Mouse (Mus musculus) stomach, postnatal 0 days (tissue): ENCODE data around the gene Lyl1.

ENCODE experiments used
- CTCF ChIP-seq: IDR thresholded peaks from 2 replicates; pipeline ENCODE4 v1.5.1; 2016; ENCODE audit warnings: antibody characterized with exemption, low read depth, mild to moderate bottlenecking, moderate library complexity
- EP300 ChIP-seq: optimal IDR thresholded peaks from 2 replicates; pipeline ENCODE3; 2016; ENCODE audit warnings: antibody characterized with exemption

DNA sequence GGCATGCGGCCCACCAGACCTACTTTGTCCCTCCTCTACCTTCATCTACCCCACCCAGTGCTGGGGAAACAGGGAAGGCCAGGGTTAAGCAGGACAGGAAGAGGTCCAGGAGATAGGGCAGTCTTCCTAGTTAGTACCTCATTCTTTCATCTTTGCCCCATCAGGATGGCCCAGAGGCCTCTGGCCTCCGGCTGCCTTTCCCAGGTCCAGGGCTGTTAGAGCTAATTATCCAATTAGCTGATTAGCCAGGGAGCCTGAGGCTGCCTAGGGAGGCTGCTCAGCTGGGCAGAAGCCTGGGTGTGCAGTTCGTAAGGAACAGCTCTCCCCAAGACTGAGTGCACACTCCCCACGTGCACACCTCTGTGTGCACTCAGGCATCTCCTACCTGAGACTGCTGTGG, 12.1 kb downstream of the Lyl1 start:
- TF ChIP-seq CTCF (no peak), EP300 (no peak)
